Mouse (Mus musculus): Measurements from ENCODE around the gene Slc38a3. TPM values are rescaled to one million over a fixed set of nuclear protein-coding genes. Genes with fewer than 3 reads are reported as not detected.

Slc38a3 gene
- polyA plus RNA-seq, 2 experiments, result 19.7 to 23.5 TPM

- Histone ChIP-seq H3K27ac (no peak overlapping the region), H3K4me3 (ENCODE audit: insufficient read depth in 1 of 2, low read depth in 2 of 2, low read length in 2 of 2) (no peak overlapping the region), H3K27me3 (ENCODE audit: control insufficient read depth, insufficient read depth, low read length) (no peaks in the 10 kb centered on the region), H3K4me1 (replicated peaks; ENCODE audit: control insufficient read depth in 2 of 2, insufficient read depth in 2 of 2, low read length in 1 of 2) (peaks cover 8 to 18% of the 10 kb centered on the region in 2 experiments), H3K36me3 (replicated peaks; ENCODE audit: control insufficient read depth, insufficient read depth, low read depth) (no peaks in the 10 kb centered on the region), H3K9me3 (ENCODE audit: control insufficient read depth, low read length) (no peaks in the 10 kb centered on the region), H3K9ac (replicated peaks) (no peak overlapping the region), H3K4me2 (ENCODE audit: low read depth) (no peak overlapping the region)
- 74% methylated on average over 8 of the region's 8 CpGs for WGBS (ENCODE audit: insufficient replicate concordance)
- no peak for ATAC-seq (ENCODE audit: insufficient read depth)
- no peak for DNase-seq (ENCODE audit: low read depth in 3 of 3, low spot score in 3 of 3)
- TF ChIP-seq EP300 (IDR thresholded peaks at IDR 0.05; ENCODE audit: low read depth) (no peak), CTCF (IDR thresholded peaks at IDR 0.05; ENCODE audit: low read depth) (no peak)
Measured at GRCm38 (mm10) chr9:107641666-107642065, 27.7 kb downstream of the Slc38a3 start.

- no peaks in the 10 kb centered on the region for H3K36me3 ChIP-seq (replicated peaks; ENCODE audit: control insufficient read depth, insufficient read depth, low read depth)
- WGBS (ENCODE audit: insufficient replicate concordance), result 17% methylated on average over 8 of the region's 8 CpGs
- H3K4me3 ChIP-seq (ENCODE audit: insufficient read depth in 1 of 2, low read depth in 2 of 2, low read length in 2 of 2), result no peak overlapping the region
- H3K4me1 ChIP-seq (replicated peaks; ENCODE audit: control insufficient read depth in 2 of 2, insufficient read depth in 2 of 2, low read length in 1 of 2), result peaks cover 16 to 24% of the 10 kb centered on the region in 2 experiments
- H3K27me3 ChIP-seq (ENCODE audit: control insufficient read depth, insufficient read depth, low read length), result no peaks in the 10 kb centered on the region
- DNase-seq (ENCODE audit: low read depth in 3 of 3, low spot score in 3 of 3), result no peak
- H3K9me3 ChIP-seq (ENCODE audit: control insufficient read depth, low read length), result no peaks in the 10 kb centered on the region
- no peak for ATAC-seq (ENCODE audit: insufficient read depth)
- H3K27ac ChIP-seq, result no peak overlapping the region
- no peak for TF ChIP-seq CTCF (IDR thresholded peaks at IDR 0.05; ENCODE audit: low read depth)
- no peak for TF ChIP-seq EP300 (IDR thresholded peaks at IDR 0.05; ENCODE audit: low read depth)
- no peak overlapping the region for H3K4me2 ChIP-seq (ENCODE audit: low read depth)
- no peak overlapping the region for H3K9ac ChIP-seq (replicated peaks)
Measured at GRCm38 (mm10) chr9:107640257-107640772, 29.0 kb downstream of the Slc38a3 start.

GRCm38 (mm10) chr9:107637070-107637469, 32.3 kb downstream of the Slc38a3 start:
- no peaks in the 10 kb centered on the region for H3K27me3 ChIP-seq (ENCODE audit: control insufficient read depth, insufficient read depth, low read length)
- H3K27ac ChIP-seq, result no peak overlapping the region
- ATAC-seq (ENCODE audit: insufficient read depth), result no peak
- no peak overlapping the region for H3K9ac ChIP-seq (replicated peaks)
- H3K4me1 ChIP-seq (replicated peaks; ENCODE audit: control insufficient read depth in 2 of 2, insufficient read depth in 2 of 2, low read length in 1 of 2), result peaks cover 17 to 22% of the 10 kb centered on the region in 2 experiments
- H3K4me2 ChIP-seq (ENCODE audit: low read depth), result no peak overlapping the region
- H3K9me3 ChIP-seq (ENCODE audit: control insufficient read depth, low read length), result no peaks in the 10 kb centered on the region
- no peaks in the 10 kb centered on the region for H3K36me3 ChIP-seq (replicated peaks; ENCODE audit: control insufficient read depth, insufficient read depth, low read depth)
- 62% methylated on average over 7 of the region's 7 CpGs for WGBS (ENCODE audit: insufficient replicate concordance)
- DNase-seq (ENCODE audit: low read depth in 3 of 3, low spot score in 3 of 3), result no peak
- TF ChIP-seq CTCF (IDR thresholded peaks at IDR 0.05; ENCODE audit: low read depth) (no peak), EP300 (IDR thresholded peaks at IDR 0.05; ENCODE audit: low read depth) (no peak)
- no peak overlapping the region for H3K4me3 ChIP-seq (ENCODE audit: insufficient read depth in 1 of 2, low read depth in 2 of 2, low read length in 2 of 2)

- Histone ChIP-seq H3K27me3 (ENCODE audit: control insufficient read depth, insufficient read depth, low read length) (no peaks in the 10 kb centered on the region), H3K4me2 (ENCODE audit: low read depth) (peak within 1 kb of the TSS; percentile 96), H3K36me3 (replicated peaks; ENCODE audit: control insufficient read depth, insufficient read depth, low read depth) (no peaks in the 10 kb centered on the region), H3K4me1 (replicated peaks; ENCODE audit: control insufficient read depth in 2 of 2, insufficient read depth in 2 of 2, low read length in 1 of 2) (peaks cover 20 to 24% of the 10 kb centered on the region in 2 experiments), H3K9me3 (ENCODE audit: control insufficient read depth, low read length) (no peaks in the 10 kb centered on the region), H3K4me3 (ENCODE audit: insufficient read depth in 1 of 2, low read depth in 2 of 2, low read length in 2 of 2) (peak within 1 kb of the TSS; percentile 72 to 92), H3K27ac (peak within 1 kb of the TSS; percentile 74), H3K9ac (replicated peaks) (peak within 1 kb of the TSS; percentile 91)
- TF ChIP-seq EP300 (IDR thresholded peaks at IDR 0.05; ENCODE audit: low read depth) (no peak), CTCF (IDR thresholded peaks at IDR 0.05; ENCODE audit: low read depth) (peak; percentile 19; the same call in 1 of the 2 replicates)
- WGBS (ENCODE audit: insufficient replicate concordance), result 2% methylated on average over 38 of the region's 38 CpGs
- DNase-seq (ENCODE audit: low read depth in 3 of 3, low spot score in 3 of 3), result peak; percentile 97 to 98 (median 97)
- peak; percentile 93 for ATAC-seq (ENCODE audit: insufficient read depth)
Measured at GRCm38 (mm10) chr9:107635279-107636028, 33.9 kb downstream of the Slc38a3 start, which contains the start of gene Gnai2. Gnai2 (minus strand) TSS chr9:107635367.

All from liver, embryonic 14.5 days (tissue).